Mouse (Mus musculus) olfactory bulb, adult 2 months (tissue): Measurements from ENCODE around the gene Rasl10b.

ENCODE experiments used
- CTCF ChIP-seq: fragments of 200-500 bp; IDR thresholded peaks from 2 replicates; pipeline ENCODE4 v1.5.1; 2012; ENCODE audit warnings: low read depth, mild to moderate bottlenecking, low read length, moderate library complexity; ENCODE audit not compliant: insufficient read depth
- POLR2A ChIP-seq: fragments of 200-500 bp; IDR thresholded peaks from 2 replicates; pipeline ENCODE4 v1.6.1; 2012; ENCODE audit warnings: mild to moderate bottlenecking, low read depth, low read length, moderate library complexity; ENCODE audit not compliant: insufficient read depth

- no peak for TF ChIP-seq POLR2A
- no peak for TF ChIP-seq CTCF
Observed at GRCm38 (mm10) chr11:83468765-83469164, 59.8 kb downstream of the Rasl10b start.
